Mouse (Mus musculus): ENCODE results near the gene Cym. TPM values are rescaled to one million over a fixed set of nuclear protein-coding genes. Genes with fewer than 3 reads are reported as not detected.

Gene Cym
- polyA plus RNA-seq, 1 experiment from 2014 or later, result not detected

- H3K9ac ChIP-seq (ENCODE audit: low read length), result peak overlapping the region; percentile 10; the same call in 1 of the 2 replicates
- 0 out of 2 replicates have a peak overlapping the region, but pooled peaks have one; percentile 21 for H3K4me2 ChIP-seq (ENCODE audit: low read depth, low read length, severe bottlenecking)
Observed at GRCm38 (mm10) chr3:107233351-107233813, 11.8 kb upstream of the Cym start.

DNA sequence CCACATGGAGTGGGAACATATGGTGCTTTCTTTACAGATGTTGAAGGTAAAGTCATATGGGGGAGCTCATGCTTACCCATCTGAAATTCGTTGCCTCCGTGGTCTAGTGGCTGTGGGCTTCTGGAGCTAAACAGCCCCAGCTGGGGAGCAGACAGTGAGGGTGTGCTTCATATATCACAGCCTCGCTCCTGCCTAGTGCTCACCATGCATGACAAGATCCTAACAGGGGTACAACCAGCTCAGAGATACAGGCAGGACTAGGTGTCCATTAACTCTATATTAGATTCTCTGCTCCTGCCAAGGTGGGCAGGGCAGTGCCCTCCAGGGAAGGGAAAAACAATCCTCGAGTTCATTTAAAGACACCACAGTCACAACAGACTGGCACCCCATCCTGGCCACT lies 9.7 kb upstream of the Cym start:
- H3K36me3 ChIP-seq (ENCODE audit: control insufficient read depth, insufficient read depth, low read length), result no peaks in the 10 kb centered on the region
- no peak overlapping the region for H3K27ac ChIP-seq (ENCODE audit: low read depth, low read length)
- H3K27me3 ChIP-seq (ENCODE audit: control insufficient read depth, insufficient read depth, low read length), result no peaks in the 10 kb centered on the region
- ATAC-seq (replicated peaks; ENCODE audit: low FRiP score) (no peak), DNase-seq (ENCODE audit: low spot score) (no peak)
- WGBS, result 64% methylated on average over 4 of the region's 4 CpGs
- no peak overlapping the region for H3K4me2 ChIP-seq (ENCODE audit: low read depth, low read length, severe bottlenecking)
- no peaks in the 10 kb centered on the region for H3K9me3 ChIP-seq (ENCODE audit: control insufficient read depth, low read length)
- no peak overlapping the region for H3K9ac ChIP-seq (ENCODE audit: low read length)
- no peaks in the 10 kb centered on the region for H3K4me1 ChIP-seq (replicated peaks; ENCODE audit: control insufficient read depth, insufficient read depth, low read length)
- no peak overlapping the region for H3K4me3 ChIP-seq (ENCODE audit: low read depth, low read length)

More at GRCm38 (mm10) chr3:107233351-107233813, 11.8 kb upstream of the Cym start:
- ATAC-seq (replicated peaks; ENCODE audit: low FRiP score) (peak; percentile 71), DNase-seq (ENCODE audit: low spot score) (peak; percentile 89)
- Histone ChIP-seq H3K4me3 (ENCODE audit: low read depth, low read length) (no peak overlapping the region), H3K4me1 (replicated peaks; ENCODE audit: control insufficient read depth, insufficient read depth, low read length) (no peaks in the 10 kb centered on the region), H3K27me3 (ENCODE audit: control insufficient read depth, insufficient read depth, low read length) (no peaks in the 10 kb centered on the region), H3K36me3 (ENCODE audit: control insufficient read depth, insufficient read depth, low read length) (no peaks in the 10 kb centered on the region), H3K27ac (ENCODE audit: low read depth, low read length) (no peak overlapping the region), H3K9me3 (ENCODE audit: control insufficient read depth, low read length) (no peaks in the 10 kb centered on the region)
- 8% methylated on average over 11 of the region's 11 CpGs for WGBS

GRCm38 (mm10) chr3:107230527-107230926 lies 9.0 kb upstream of the Cym start, which contains the start of gene A630076J17Rik:
Gene A630076J17Rik (plus strand): TSS chr3:107230614.
- no peaks in the 10 kb centered on the region for H3K36me3 ChIP-seq (ENCODE audit: control insufficient read depth, insufficient read depth, low read length)
- H3K9me3 ChIP-seq (ENCODE audit: control insufficient read depth, low read length), result no peaks in the 10 kb centered on the region
- H3K4me2 ChIP-seq (ENCODE audit: low read depth, low read length, severe bottlenecking), result no peak within 1 kb of the TSS
- no peak within 1 kb of the TSS for H3K27ac ChIP-seq (ENCODE audit: low read depth, low read length)
- ATAC-seq (replicated peaks; ENCODE audit: low FRiP score), result no peak
- H3K4me1 ChIP-seq (replicated peaks; ENCODE audit: control insufficient read depth, insufficient read depth, low read length), result no peaks in the 10 kb centered on the region
- no peak within 1 kb of the TSS for H3K4me3 ChIP-seq (ENCODE audit: low read depth, low read length)
- no peak for DNase-seq (ENCODE audit: low spot score)
- 58% methylated on average over 1 of the region's 1 CpGs for WGBS
- no peak within 1 kb of the TSS for H3K9ac ChIP-seq (ENCODE audit: low read length)
- H3K27me3 ChIP-seq (ENCODE audit: control insufficient read depth, insufficient read depth, low read length), result no peaks in the 10 kb centered on the region

DNA sequence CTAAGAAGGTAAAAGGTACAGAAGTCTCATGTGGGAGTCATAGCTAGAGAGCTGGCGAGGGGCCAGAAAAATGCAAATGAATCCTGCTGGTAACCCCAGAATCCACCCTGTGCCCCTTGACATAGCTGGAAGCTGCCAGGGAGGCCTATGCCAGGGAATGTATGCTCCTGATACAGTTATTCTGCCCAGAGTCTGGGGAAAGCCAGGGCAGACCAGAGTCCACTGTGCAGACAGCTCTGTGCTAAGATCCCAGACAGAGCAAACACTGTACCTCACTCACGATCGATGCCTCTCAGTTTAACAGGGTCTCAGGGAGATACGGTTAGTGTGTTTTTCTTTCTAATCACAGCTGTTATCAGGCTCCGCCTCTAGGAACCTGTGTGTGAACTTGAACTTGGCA lies 8.3 kb upstream of the Cym start:
- ATAC-seq (replicated peaks; ENCODE audit: low FRiP score) (no peak), DNase-seq (ENCODE audit: low spot score) (no peak)
- Histone ChIP-seq H3K4me2 (ENCODE audit: low read depth, low read length, severe bottlenecking) (no peak overlapping the region), H3K27me3 (ENCODE audit: control insufficient read depth, insufficient read depth, low read length) (no peaks in the 10 kb centered on the region), H3K27ac (ENCODE audit: low read depth, low read length) (no peak overlapping the region), H3K9ac (ENCODE audit: low read length) (no peak overlapping the region), H3K9me3 (ENCODE audit: control insufficient read depth, low read length) (no peaks in the 10 kb centered on the region), H3K4me1 (replicated peaks; ENCODE audit: control insufficient read depth, insufficient read depth, low read length) (no peaks in the 10 kb centered on the region), H3K4me3 (ENCODE audit: low read depth, low read length) (no peak overlapping the region), H3K36me3 (ENCODE audit: control insufficient read depth, insufficient read depth, low read length) (no peaks in the 10 kb centered on the region)
- 83% methylated on average over 5 of the region's 5 CpGs for WGBS

DNA sequence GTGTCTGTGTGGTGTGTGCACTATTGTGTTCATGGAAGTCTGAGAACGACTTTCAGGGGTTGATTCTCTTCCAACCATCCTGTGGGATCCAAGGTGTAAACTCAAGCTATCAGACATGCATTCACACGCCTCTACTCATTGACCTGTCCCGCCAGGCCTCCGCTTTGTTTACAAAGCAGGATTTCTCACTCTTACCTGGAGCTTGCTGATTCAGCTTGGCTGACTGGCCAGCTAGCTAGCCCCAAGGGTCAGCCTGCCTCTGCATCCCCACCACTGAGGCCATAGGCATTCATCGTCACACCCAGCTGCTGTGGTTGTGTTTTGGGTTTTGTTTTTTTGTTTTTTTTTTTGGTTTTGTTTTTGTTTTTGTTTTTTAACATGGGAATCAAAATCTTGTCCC lies 7.7 kb upstream of the Cym start:
- no peak for ATAC-seq (replicated peaks; ENCODE audit: low FRiP score)
- Histone ChIP-seq H3K4me3 (ENCODE audit: low read depth, low read length) (no peak overlapping the region), H3K9ac (ENCODE audit: low read length) (no peak overlapping the region), H3K36me3 (ENCODE audit: control insufficient read depth, insufficient read depth, low read length) (no peaks in the 10 kb centered on the region), H3K27ac (ENCODE audit: low read depth, low read length) (no peak overlapping the region), H3K4me1 (replicated peaks; ENCODE audit: control insufficient read depth, insufficient read depth, low read length) (no peaks in the 10 kb centered on the region), H3K9me3 (ENCODE audit: control insufficient read depth, low read length) (no peaks in the 10 kb centered on the region), H3K27me3 (ENCODE audit: control insufficient read depth, insufficient read depth, low read length) (no peaks in the 10 kb centered on the region), H3K4me2 (ENCODE audit: low read depth, low read length, severe bottlenecking) (no peak overlapping the region)
- 84% methylated on average over 5 of the region's 5 CpGs for WGBS
- no peak for DNase-seq (ENCODE audit: low spot score)

DNA sequence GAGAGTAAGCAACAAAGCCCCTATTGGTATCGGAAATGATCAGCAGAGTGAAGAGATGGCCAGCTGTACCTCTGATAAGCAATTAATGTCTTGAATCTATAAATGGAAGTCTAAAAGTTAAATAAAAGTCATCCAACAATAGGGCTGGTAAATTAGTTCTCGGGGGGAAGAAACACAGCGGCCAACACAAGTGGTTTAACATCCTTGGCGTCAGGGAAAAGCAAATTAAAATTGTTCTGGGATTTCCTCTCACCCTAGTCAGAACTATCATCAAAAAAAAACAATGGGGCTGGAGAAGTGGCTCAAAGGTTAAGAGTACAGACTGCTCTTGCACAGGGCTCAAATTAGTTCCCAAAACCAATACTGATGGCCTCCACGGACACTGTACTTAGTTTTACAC lies 4.3 kb upstream of the Cym start:
- no peak overlapping the region for H3K4me2 ChIP-seq (ENCODE audit: low read depth, low read length, severe bottlenecking)
- DNase-seq (ENCODE audit: low spot score) (no peak), ATAC-seq (replicated peaks; ENCODE audit: low FRiP score) (no peak)
- H3K9me3 ChIP-seq (ENCODE audit: control insufficient read depth, low read length), result no peaks in the 10 kb centered on the region
- H3K36me3 ChIP-seq (ENCODE audit: control insufficient read depth, insufficient read depth, low read length), result no peaks in the 10 kb centered on the region
- H3K27ac ChIP-seq (ENCODE audit: low read depth, low read length), result no peak overlapping the region
- H3K4me1 ChIP-seq (replicated peaks; ENCODE audit: control insufficient read depth, insufficient read depth, low read length), result no peaks in the 10 kb centered on the region
- no peak overlapping the region for H3K4me3 ChIP-seq (ENCODE audit: low read depth, low read length)
- no peaks in the 10 kb centered on the region for H3K27me3 ChIP-seq (ENCODE audit: control insufficient read depth, insufficient read depth, low read length)
- no peak overlapping the region for H3K9ac ChIP-seq (ENCODE audit: low read length)
- whole genome bisulfite sequencing, result 91% methylated on average over 5 of the region's 5 CpGs

DNA sequence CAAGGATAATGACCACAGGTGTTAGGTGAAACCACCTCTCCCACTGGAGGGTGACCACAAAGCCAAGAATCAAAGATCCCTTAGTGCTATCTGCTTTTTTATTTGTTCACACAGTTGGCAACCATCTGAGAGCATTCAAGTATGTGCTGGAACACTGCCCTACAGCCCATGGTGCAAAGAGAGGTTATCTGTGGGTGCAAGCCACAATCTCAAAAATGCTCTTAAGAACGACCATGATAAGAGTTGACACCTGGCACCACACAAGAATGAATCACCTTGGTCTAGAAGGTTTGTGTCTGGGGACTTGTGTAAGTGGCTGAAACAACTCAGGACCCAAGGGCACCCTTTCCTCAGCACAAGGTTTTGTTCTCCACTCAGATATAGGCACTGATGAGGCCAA lies 1.7 kb upstream of the Cym start:
- DNase-seq (ENCODE audit: low spot score) (no peak), ATAC-seq (replicated peaks; ENCODE audit: low FRiP score) (no peak)
- H3K27ac ChIP-seq (ENCODE audit: low read depth, low read length), result no peak overlapping the region
- WGBS, result 55% methylated on average over 1 of the region's 1 CpGs
- H3K4me3 ChIP-seq (ENCODE audit: low read depth, low read length), result no peak overlapping the region
- H3K36me3 ChIP-seq (ENCODE audit: control insufficient read depth, insufficient read depth, low read length), result no peaks in the 10 kb centered on the region
- H3K9ac ChIP-seq (ENCODE audit: low read length), result no peak overlapping the region
- H3K4me2 ChIP-seq (ENCODE audit: low read depth, low read length, severe bottlenecking), result no peak overlapping the region
- H3K27me3 ChIP-seq (ENCODE audit: control insufficient read depth, insufficient read depth, low read length), result no peaks in the 10 kb centered on the region
- H3K9me3 ChIP-seq (ENCODE audit: control insufficient read depth, low read length), result no peaks in the 10 kb centered on the region
- H3K4me1 ChIP-seq (replicated peaks; ENCODE audit: control insufficient read depth, insufficient read depth, low read length), result no peaks in the 10 kb centered on the region

GRCm38 (mm10) chr3:107218572-107218971 lies 3.0 kb downstream of the Cym start:
- no peak overlapping the region for H3K4me3 ChIP-seq (ENCODE audit: low read depth, low read length)
- DNase-seq (ENCODE audit: low spot score), result no peak
- 93% methylated on average over 7 of the region's 7 CpGs for WGBS
- no peaks in the 10 kb centered on the region for H3K9me3 ChIP-seq (ENCODE audit: control insufficient read depth, low read length)
- no peak overlapping the region for H3K27ac ChIP-seq (ENCODE audit: low read depth, low read length)
- H3K9ac ChIP-seq (ENCODE audit: low read length), result no peak overlapping the region
- no peak overlapping the region for H3K4me2 ChIP-seq (ENCODE audit: low read depth, low read length, severe bottlenecking)
- H3K4me1 ChIP-seq (replicated peaks; ENCODE audit: control insufficient read depth, insufficient read depth, low read length), result no peaks in the 10 kb centered on the region
- no peaks in the 10 kb centered on the region for H3K27me3 ChIP-seq (ENCODE audit: control insufficient read depth, insufficient read depth, low read length)
- no peaks in the 10 kb centered on the region for H3K36me3 ChIP-seq (ENCODE audit: control insufficient read depth, insufficient read depth, low read length)
- no peak for ATAC-seq (replicated peaks; ENCODE audit: low FRiP score)

GRCm38 (mm10) chr3:107217101-107217480 lies 4.4 kb downstream of the Cym start:
- H3K4me3 ChIP-seq (ENCODE audit: low read depth, low read length), result no peak overlapping the region
- ATAC-seq (replicated peaks; ENCODE audit: low FRiP score) (no peak), DNase-seq (ENCODE audit: low spot score) (no peak)
- no peaks in the 10 kb centered on the region for H3K27me3 ChIP-seq (ENCODE audit: control insufficient read depth, insufficient read depth, low read length)
- H3K27ac ChIP-seq (ENCODE audit: low read depth, low read length), result no peak overlapping the region
- H3K9ac ChIP-seq (ENCODE audit: low read length), result no peak overlapping the region
- no peaks in the 10 kb centered on the region for H3K36me3 ChIP-seq (ENCODE audit: control insufficient read depth, insufficient read depth, low read length)
- no peak overlapping the region for H3K4me2 ChIP-seq (ENCODE audit: low read depth, low read length, severe bottlenecking)
- H3K4me1 ChIP-seq (replicated peaks; ENCODE audit: control insufficient read depth, insufficient read depth, low read length), result no peaks in the 10 kb centered on the region
- no peaks in the 10 kb centered on the region for H3K9me3 ChIP-seq (ENCODE audit: control insufficient read depth, low read length)
- 86% methylated on average over 3 of the region's 3 CpGs for WGBS
